29 mouse cellular contexts compared by ENCODE assay signal in genomic region chr13:98937108-98937507, GRCm38 (mm10). TPM values are rescaled to one million over a fixed set of nuclear protein-coding genes. Genes with fewer than 3 reads are reported as not detected.
A peak's percentile ranks its signal among the peaks of the same experiment; 100 is the strongest.
DNase-seq lines count a peak whose midpoint lies in the region; ATAC-seq and TF ChIP-seq lines count a peak whose summit lies in the region.
"Had no signal": no experiment of that assay in that cellular context is flagged by ENCODE, and none has a peak within 500 bp of the region (broad histone marks: within the 10 kb centered on the region; RNA-seq: fewer than 3 reads in every experiment).

No protein-coding gene starts in this region.

- H3K27ac ChIP-seq in stomach, postnatal 0 days (replicated peaks) = no peak overlapping the region
- H3K27ac ChIP-seq: embryonic facial prominence, embryonic 15.5 days; forebrain, embryonic 10.5 days; heart, embryonic 10.5 days; hindbrain, embryonic 13.5 days; hindbrain, postnatal 0 days; intestine, embryonic 15.5 days had no signal

- H3K4me2 ChIP-seq in stomach, postnatal 0 days (replicated peaks; ENCODE audit: low read depth) = no peak overlapping the region
- H3K4me2 ChIP-seq: embryonic facial prominence, embryonic 15.5 days; hindbrain, embryonic 13.5 days; intestine, embryonic 15.5 days had no signal

- no peak for TF ChIP-seq CTCF in stomach, postnatal 0 days (IDR thresholded peaks at IDR 0.05; ENCODE audit: low read depth)

- no peaks in the 10 kb centered on the region for H3K4me1 ChIP-seq in stomach, postnatal 0 days (replicated peaks; ENCODE audit: control insufficient read depth, insufficient read depth)
- H3K4me1 ChIP-seq: embryonic facial prominence, embryonic 15.5 days; forebrain, embryonic 10.5 days; hindbrain, embryonic 13.5 days; intestine, embryonic 15.5 days had no signal

- no peak for TF ChIP-seq EP300 in stomach, postnatal 0 days (optimal IDR thresholded peaks at IDR 0.05)

- no peak overlapping the region for H3K9ac ChIP-seq in stomach, postnatal 0 days (ENCODE audit: low read length)
- H3K9ac ChIP-seq: embryonic facial prominence, embryonic 15.5 days; hindbrain, embryonic 13.5 days; intestine, embryonic 15.5 days had no signal

- peak; percentile 19 for DNase-seq in CD4-positive helper T cell, adult 2 months (ENCODE audit: low read depth, low spot score)
- DNase-seq in frontal cortex, postnatal 36 days (ENCODE audit: low spot score in 2 of 2) = no peak
- DNase-seq in left cerebral cortex, adult 18-20 months (ENCODE audit: low spot score in 2 of 2) = no peak
- no peak for DNase-seq in kidney, postnatal 10 days
- DNase-seq in stomach, postnatal 0 days (ENCODE audit: low spot score) = no peak
- DNase-seq: adrenal gland, postnatal 14 days; B cell, adult 2 months; cerebellum, adult 18-20 months; cerebellum, postnatal 10 days; gastrocnemius, postnatal 36 days; heart, adult 18-20 months; heart, postnatal 10 days; heart, postnatal 4 days had no signal

- H3K9me3 ChIP-seq in stomach, postnatal 0 days (ENCODE audit: control insufficient read depth, low read length) = no peaks in the 10 kb centered on the region
- H3K9me3 ChIP-seq: embryonic facial prominence, embryonic 15.5 days; forebrain, embryonic 10.5 days; G1E; heart, embryonic 10.5 days; hindbrain, embryonic 13.5 days; intestine, embryonic 15.5 days had no signal

- WGBS in stomach, postnatal 0 days = 64% methylated on average over 6 of the region's 6 CpGs

- H3K36me3 ChIP-seq in stomach, postnatal 0 days (ENCODE audit: control insufficient read depth, insufficient read depth, low read length) = no peaks in the 10 kb centered on the region
- H3K36me3 ChIP-seq: embryonic facial prominence, embryonic 15.5 days; forebrain, embryonic 10.5 days; G1E; heart, embryonic 10.5 days; hindbrain, embryonic 13.5 days; intestine, embryonic 15.5 days had no signal

- ATAC-seq in CD4-positive, CD25-positive, alpha-beta regulatory T cell, adult 4 months = peak; percentile 61
- peak; percentile 33 for ATAC-seq in granulocyte monocyte progenitor cell, adult 5-6 weeks (replicated peaks; ENCODE audit: poor library complexity, severe bottlenecking)
- ATAC-seq in neutrophil, adult 5-6 weeks (ENCODE audit: extremely low read depth, insufficient number of reproducible peaks, low FRiP score, poor library complexity, severe bottlenecking) = 0 out of 2 replicates have a peak, but pooled peaks have one; percentile 16
- ATAC-seq in stomach, postnatal 0 days (ENCODE audit: low FRiP score, low TSS enrichment) = no peak
- ATAC-seq: activated CD4-positive, CD25-positive, alpha-beta regulatory T cell, adult 4 months; forebrain, embryonic 14.5 days; hindbrain, postnatal 0 days; intestine, embryonic 15.5 days had no signal

- H3K27me3 ChIP-seq in stomach, postnatal 0 days (ENCODE audit: control insufficient read depth, insufficient read depth, low read length) = no peaks in the 10 kb centered on the region
- H3K27me3 ChIP-seq: embryonic facial prominence, embryonic 15.5 days; hindbrain, embryonic 13.5 days; intestine, embryonic 15.5 days had no signal

- no peak overlapping the region for H3K4me3 ChIP-seq in stomach, postnatal 0 days (ENCODE audit: low read depth, low read length)
- H3K4me3 ChIP-seq: embryonic facial prominence, embryonic 15.5 days; erythroblast, embryonic 14.5 days; forebrain, embryonic 10.5 days; heart, embryonic 10.5 days; hindbrain, embryonic 13.5 days; intestine, embryonic 15.5 days had no signal

RNA-seq across cellular contexts. Expression of gene Tnpo1, which starts 10.9 kb away (rescaled TPM):
- 10 to 100 TPM; 23.1 to 39.0 TPM for polyA plus RNA-seq in CD4-positive, CD25-positive, alpha-beta regulatory T cell, adult 4 months (2017; shearing (Covaris generic))
- total RNA-seq in granulocyte monocyte progenitor cell, adult 5-6 weeks (2014; fragmentation: Nextera tagmentation) = 123 and 142 TPM in 2 replicates
- total RNA-seq in granulocyte monocyte progenitor cell, adult 5-6 weeks (2017) = 119 and 134 TPM in 2 replicates
- 89.3 and 97.8 TPM in 2 replicates for total RNA-seq in neutrophil, adult 5-6 weeks (2017)
- 10 to 100 TPM; 63.1 to 65.1 TPM for total RNA-seq in left cerebral cortex, adult 18-20 months (2021)
- polyA plus RNA-seq in stomach, postnatal 0 days (2015; fragmentation: Nextera tagmentation; extraction: Ambion mirVana) = 17.1 and 20.7 TPM in 2 replicates

RNA-seq across cellular contexts. Expression of gene 1700024P04Rik, which starts 47.3 kb away (rescaled TPM):
- not detected for polyA plus RNA-seq in CD4-positive, CD25-positive, alpha-beta regulatory T cell, adult 4 months (2017; shearing (Covaris generic))
- total RNA-seq in granulocyte monocyte progenitor cell, adult 5-6 weeks (2014; fragmentation: Nextera tagmentation) = not detected in 2 replicates
- not detected in 2 replicates for total RNA-seq in granulocyte monocyte progenitor cell, adult 5-6 weeks (2017)
- not detected in 2 replicates for total RNA-seq in neutrophil, adult 5-6 weeks (2017)
- not detected for total RNA-seq in left cerebral cortex, adult 18-20 months (2021)
- not detected in 2 replicates for polyA plus RNA-seq in stomach, postnatal 0 days (2015; fragmentation: Nextera tagmentation; extraction: Ambion mirVana)
- total RNA-seq: adrenal gland, adult 18-20 months; adrenal gland, postnatal 14 days; G1E; gastrocnemius, postnatal 36 days; heart, adult 18-20 months; heart, postnatal 10 days; heart, postnatal 4 days; hindbrain, postnatal 0 days had no signal
- polyA plus RNA-seq: activated CD4-positive, CD25-positive, alpha-beta regulatory T cell, adult 4 months; embryonic facial prominence, embryonic 11.5 days; embryonic facial prominence, embryonic 15.5 days; erythroblast, embryonic 14.5 days; forebrain, embryonic 10.5 days; forebrain, embryonic 14.5 days; G1E; heart, embryonic 10.5 days; heart, embryonic 14.5 days; hindbrain, embryonic 13.5 days; hindbrain, postnatal 0 days; intestine, embryonic 15.5 days had no signal
